Mouse (Mus musculus): Measurements from ENCODE around the gene Dupd1. TPM values are rescaled to one million over a fixed set of nuclear protein-coding genes. Genes with fewer than 3 reads are reported as not detected.

The Dupd1 gene
- total and polyA plus RNA-seq, 3 experiments: not detected

GRCm38 (mm10) chr14:21733131-21733905 is 18.9 kb upstream of the Dupd1 start:
- Histone ChIP-seq H3K4me3 (ENCODE audit: low read depth, low read length) (no peak overlapping the region), H3K27me3 (ENCODE audit: insufficient read depth, low read length) (peaks cover 38% of the 10 kb centered on the region), H3K9me3 (replicated peaks) (peaks cover 4% of the 10 kb centered on the region), H3K4me1 (ENCODE audit: insufficient read depth, low read depth, low read length) (peaks cover 6% of the 10 kb centered on the region), H3K36me3 (replicated peaks) (no peaks in the 10 kb centered on the region)
- TF ChIP-seq CTCF (IDR thresholded peaks at IDR 0.05; ENCODE audit: low read depth, low read length): no peak
- TF ChIP-seq TAL1 (conservative IDR thresholded peaks at IDR 0.05; ENCODE audit: low read depth, low read length): no peak
- TF ChIP-seq POLR2AphosphoS5 (IDR thresholded peaks at IDR 0.05; ENCODE audit: insufficient replicate concordance, low read depth, low read length): no peak
- TF ChIP-seq GATA1 (IDR thresholded peaks at IDR 0.05; ENCODE audit: borderline replicate concordance, low read length): no peak
- no peak for TF ChIP-seq GATA2 (IDR thresholded peaks at IDR 0.05; ENCODE audit: borderline replicate concordance, low read depth, low read length)
- DNase-seq (ENCODE audit: low spot score): no peak
- ATAC-seq (ENCODE audit: extremely low read depth, insufficient number of reproducible peaks, low FRiP score, poor library complexity, severe bottlenecking): no peak

- H3K27me3 ChIP-seq (ENCODE audit: insufficient read depth, low read length): peaks cover 37% of the 10 kb centered on the region
- peaks cover 4% of the 10 kb centered on the region for H3K9me3 ChIP-seq (replicated peaks)
- TF ChIP-seq TAL1 (conservative IDR thresholded peaks at IDR 0.05; ENCODE audit: low read depth, low read length): no peak
- TF ChIP-seq GATA1 (IDR thresholded peaks at IDR 0.05; ENCODE audit: borderline replicate concordance, low read length): no peak
- no peak for TF ChIP-seq GATA2 (IDR thresholded peaks at IDR 0.05; ENCODE audit: borderline replicate concordance, low read depth, low read length)
- no peak for TF ChIP-seq CTCF (IDR thresholded peaks at IDR 0.05; ENCODE audit: low read depth, low read length)
- no peak for TF ChIP-seq POLR2AphosphoS5 (IDR thresholded peaks at IDR 0.05; ENCODE audit: insufficient replicate concordance, low read depth, low read length)
- peaks cover 6% of the 10 kb centered on the region for H3K4me1 ChIP-seq (ENCODE audit: insufficient read depth, low read depth, low read length)
- DNase-seq (ENCODE audit: low spot score): no peak
- H3K4me3 ChIP-seq (ENCODE audit: low read depth, low read length): no peak overlapping the region
- no peak for ATAC-seq (ENCODE audit: extremely low read depth, insufficient number of reproducible peaks, low FRiP score, poor library complexity, severe bottlenecking)
- no peaks in the 10 kb centered on the region for H3K36me3 ChIP-seq (replicated peaks)
These were observed 15.6 kb upstream of the Dupd1 start for GRCm38 (mm10) chr14:21729936-21730335.

GRCm38 (mm10) chr14:21729031-21729732 is 14.8 kb upstream of the Dupd1 start:
- Histone ChIP-seq H3K4me1 (ENCODE audit: insufficient read depth, low read depth, low read length) (peaks cover 4% of the 10 kb centered on the region; the same call in 1 of the 2 replicates), H3K27me3 (ENCODE audit: insufficient read depth, low read length) (peaks cover 40% of the 10 kb centered on the region), H3K4me3 (ENCODE audit: low read depth, low read length) (no peak overlapping the region), H3K36me3 (replicated peaks) (no peaks in the 10 kb centered on the region), H3K9me3 (replicated peaks) (peaks cover 4% of the 10 kb centered on the region)
- ATAC-seq (ENCODE audit: extremely low read depth, insufficient number of reproducible peaks, low FRiP score, poor library complexity, severe bottlenecking) (no peak), DNase-seq (ENCODE audit: low spot score) (no peak)
- no peak for TF ChIP-seq GATA2 (IDR thresholded peaks at IDR 0.05; ENCODE audit: borderline replicate concordance, low read depth, low read length)
- no peak for TF ChIP-seq GATA1 (IDR thresholded peaks at IDR 0.05; ENCODE audit: borderline replicate concordance, low read length)
- no peak for TF ChIP-seq CTCF (IDR thresholded peaks at IDR 0.05; ENCODE audit: low read depth, low read length)
- TF ChIP-seq TAL1 (conservative IDR thresholded peaks at IDR 0.05; ENCODE audit: low read depth, low read length): no peak
- TF ChIP-seq POLR2AphosphoS5 (IDR thresholded peaks at IDR 0.05; ENCODE audit: insufficient replicate concordance, low read depth, low read length): no peak

DNA sequence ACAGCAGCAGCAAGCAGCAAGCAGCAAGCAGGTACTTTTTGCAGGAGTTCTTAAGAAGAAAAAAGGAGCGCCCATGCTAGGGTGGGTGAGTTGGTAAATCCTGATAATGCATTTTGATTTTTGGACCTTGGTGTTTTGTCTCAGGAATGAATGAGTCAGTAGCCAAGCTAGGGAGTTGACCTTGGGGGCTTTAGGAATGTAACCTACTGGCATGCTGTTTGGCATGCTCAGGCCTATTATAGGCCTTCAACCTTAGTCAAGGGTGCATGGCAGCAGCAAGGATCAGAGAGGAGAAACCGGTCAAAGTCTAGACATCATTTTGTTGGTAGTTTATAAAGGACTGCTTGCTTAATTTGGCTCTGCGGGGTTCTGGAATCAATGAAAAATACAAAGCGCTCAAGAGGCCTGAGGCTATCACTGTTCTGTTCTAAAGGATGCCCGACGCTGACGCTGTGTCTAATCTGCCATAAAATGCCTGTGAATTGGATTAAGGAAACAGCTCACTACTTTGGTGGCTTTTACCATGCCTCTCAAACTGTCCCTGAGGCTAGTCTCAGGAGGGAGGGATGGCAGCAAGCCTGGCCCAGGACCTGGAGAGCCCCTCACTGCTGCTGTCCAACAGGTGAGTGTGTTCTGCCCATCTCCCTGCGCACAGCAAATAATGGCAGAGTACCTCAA is 7.8 kb upstream of the Dupd1 start:
- Histone ChIP-seq H3K4me3 (ENCODE audit: low read depth, low read length) (no peak overlapping the region), H3K27me3 (ENCODE audit: insufficient read depth, low read length) (peaks cover 57% of the 10 kb centered on the region), H3K4me1 (ENCODE audit: insufficient read depth, low read depth, low read length) (no peaks in the 10 kb centered on the region), H3K36me3 (replicated peaks) (no peaks in the 10 kb centered on the region), H3K9me3 (replicated peaks) (no peaks in the 10 kb centered on the region)
- DNase-seq (ENCODE audit: low spot score) (no peak), ATAC-seq (ENCODE audit: extremely low read depth, insufficient number of reproducible peaks, low FRiP score, poor library complexity, severe bottlenecking) (no peak)
- TF ChIP-seq POLR2AphosphoS5 (IDR thresholded peaks at IDR 0.05; ENCODE audit: insufficient replicate concordance, low read depth, low read length) (no peak), GATA1 (IDR thresholded peaks at IDR 0.05; ENCODE audit: borderline replicate concordance, low read length) (no peak), GATA2 (IDR thresholded peaks at IDR 0.05; ENCODE audit: borderline replicate concordance, low read depth, low read length) (no peak), CTCF (IDR thresholded peaks at IDR 0.05; ENCODE audit: low read depth, low read length) (no peak), TAL1 (conservative IDR thresholded peaks at IDR 0.05; ENCODE audit: low read depth, low read length) (no peak)

DNA sequence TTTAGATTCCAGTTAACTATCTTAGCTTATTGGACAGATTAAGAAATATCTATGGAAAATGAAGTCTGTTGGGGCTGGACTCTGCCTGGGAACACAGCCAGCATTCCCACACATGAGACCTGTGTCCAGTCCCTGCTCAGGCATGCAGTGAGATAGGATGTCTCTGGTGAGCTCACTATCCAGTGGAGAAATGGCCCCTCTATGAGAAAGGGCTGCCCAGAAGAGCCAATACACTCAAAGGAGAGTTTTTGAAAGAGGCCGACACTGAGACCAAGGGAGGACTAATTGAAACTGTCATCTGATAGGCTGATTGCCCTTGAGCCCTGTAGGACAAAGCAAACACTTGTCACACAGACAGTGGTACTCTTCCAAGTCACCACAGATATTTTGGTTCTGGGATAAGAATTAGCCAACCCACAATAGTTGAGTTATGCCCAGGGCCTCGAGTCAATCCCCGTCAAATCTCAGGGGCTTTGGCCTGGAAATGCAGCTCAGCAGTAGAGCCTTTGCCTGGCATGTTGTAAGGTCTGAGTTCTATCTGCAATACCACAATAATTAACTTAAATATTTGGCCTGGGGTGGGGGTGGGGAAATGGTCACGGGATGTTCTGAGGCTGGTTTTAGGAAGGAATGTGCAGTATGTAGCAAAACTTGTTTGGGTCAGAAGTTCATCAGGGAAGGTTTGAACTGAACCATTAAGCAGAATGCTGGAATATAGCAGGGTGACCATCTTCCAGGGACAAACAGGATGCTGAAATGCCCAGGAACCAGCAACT is 6.2 kb upstream of the Dupd1 start:
- Histone ChIP-seq H3K36me3 (replicated peaks) (no peaks in the 10 kb centered on the region), H3K4me1 (ENCODE audit: insufficient read depth, low read depth, low read length) (no peaks in the 10 kb centered on the region), H3K27me3 (ENCODE audit: insufficient read depth, low read length) (peaks cover 64% of the 10 kb centered on the region), H3K4me3 (ENCODE audit: low read depth, low read length) (no peak overlapping the region), H3K9me3 (replicated peaks) (no peaks in the 10 kb centered on the region)
- no peak for DNase-seq (ENCODE audit: low spot score)
- ATAC-seq (ENCODE audit: extremely low read depth, insufficient number of reproducible peaks, low FRiP score, poor library complexity, severe bottlenecking): no peak
- TF ChIP-seq TAL1 (conservative IDR thresholded peaks at IDR 0.05; ENCODE audit: low read depth, low read length) (no peak), POLR2AphosphoS5 (IDR thresholded peaks at IDR 0.05; ENCODE audit: insufficient replicate concordance, low read depth, low read length) (no peak), GATA2 (IDR thresholded peaks at IDR 0.05; ENCODE audit: borderline replicate concordance, low read depth, low read length) (no peak), GATA1 (IDR thresholded peaks at IDR 0.05; ENCODE audit: borderline replicate concordance, low read length) (no peak), CTCF (IDR thresholded peaks at IDR 0.05; ENCODE audit: low read depth, low read length) (no peak)

Data from G1E (cell line).